Mouse (Mus musculus): ENCODE measurements around the gene Optn. TPM values are rescaled to one million over a fixed set of nuclear protein-coding genes. Genes with fewer than 3 reads are reported as not detected.

Optn gene
- total and polyA plus RNA-seq, 2 experiments = 13.3 to 70.8 TPM

DNA sequence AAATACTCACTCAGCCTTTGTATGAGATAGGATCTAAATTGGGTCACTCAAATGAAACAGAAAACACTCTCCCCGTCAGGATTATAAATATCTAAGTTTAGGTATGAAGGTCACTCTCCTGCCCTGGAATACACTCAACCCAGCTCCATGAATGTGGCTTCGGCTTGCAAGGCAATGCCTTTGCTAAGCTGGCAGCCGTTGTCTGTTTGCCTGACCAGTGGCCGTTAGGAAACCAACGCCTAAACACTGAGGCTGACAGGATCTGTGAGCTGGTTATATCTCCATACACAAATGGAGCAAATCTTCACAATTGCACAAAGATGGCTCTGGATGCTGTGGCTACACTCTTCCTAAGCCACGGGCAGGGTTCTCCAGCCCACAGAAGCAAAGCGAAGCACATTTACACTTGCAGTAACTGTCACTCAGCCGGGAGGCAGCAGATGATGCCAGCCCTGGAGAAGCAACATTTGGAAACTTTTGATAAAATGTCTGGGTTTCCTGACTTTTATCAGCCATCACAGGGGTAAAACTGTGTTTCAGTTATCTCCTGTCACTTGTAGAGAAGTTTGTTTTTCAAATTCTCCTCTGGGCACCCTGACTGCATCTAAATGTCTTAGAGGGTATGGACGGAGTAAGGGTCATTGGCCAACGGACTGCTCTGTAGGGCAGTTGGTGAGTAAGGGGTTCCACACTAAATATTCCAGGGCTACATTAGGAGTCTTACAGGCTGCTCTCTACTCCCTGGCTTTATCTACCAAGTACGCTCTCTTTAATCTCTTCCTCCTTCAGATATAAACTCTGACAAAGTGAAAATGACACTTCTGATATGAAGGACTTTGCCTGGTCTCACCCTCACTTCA lies 21.0 kb downstream of the Optn start:
- Histone ChIP-seq H3K9ac (ENCODE audit: low read depth, low read length) (no peak overlapping the region), H3K36me3 (ENCODE audit: control insufficient read depth, insufficient read depth, low read length) (peaks cover 69% of the 10 kb centered on the region)
- TF ChIP-seq POLR2A (IDR thresholded peaks at IDR 0.05; ENCODE audit: extremely low read depth, insufficient read depth, low read length) (no peak), CTCF (IDR thresholded peaks at IDR 0.05; ENCODE audit: low read depth, low read length) (no peak)

DNA sequence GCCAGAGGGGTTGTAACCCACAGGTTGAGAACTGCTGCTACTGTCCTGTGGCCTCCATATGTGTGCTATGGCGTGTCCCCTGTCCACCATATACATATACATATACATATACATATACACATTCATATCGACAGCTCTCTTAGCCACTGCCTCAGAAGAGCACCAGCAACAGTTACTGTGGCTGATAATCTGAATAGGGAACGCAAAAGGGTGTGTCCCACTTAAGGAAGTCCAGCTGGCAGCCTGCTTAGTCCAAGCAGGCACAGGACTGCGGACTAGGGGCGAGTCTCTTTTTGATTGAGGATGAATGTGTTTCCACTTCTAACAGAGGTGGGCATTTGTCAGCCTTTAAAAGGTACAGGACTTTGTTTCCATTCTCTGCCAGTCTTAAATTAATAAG lies 22.0 kb downstream of the Optn start:
- H3K79me2 ChIP-seq (ENCODE audit: control insufficient read depth, insufficient read depth, low read length) = no peaks in the 10 kb centered on the region
- peaks cover 10% of the 10 kb centered on the region for H3K4me1 ChIP-seq (ENCODE audit: control insufficient read depth, insufficient read depth, low read length)
- no peaks in the 10 kb centered on the region for H3K27me3 ChIP-seq (ENCODE audit: control insufficient read depth, insufficient read depth, low read length)
- no peak overlapping the region for H3K9ac ChIP-seq (ENCODE audit: low read depth, low read length)
- H3K27ac ChIP-seq (replicated peaks; ENCODE audit: insufficient read depth, low read depth, low read length) = no peak overlapping the region
- peaks cover 70% of the 10 kb centered on the region for H3K36me3 ChIP-seq (ENCODE audit: control insufficient read depth, insufficient read depth, low read length)
- TF ChIP-seq POLR2A (IDR thresholded peaks at IDR 0.05; ENCODE audit: extremely low read depth, insufficient read depth, low read length) = no peak
- TF ChIP-seq CTCF (IDR thresholded peaks at IDR 0.05; ENCODE audit: low read depth, low read length) = no peak
- no peak for DNase-seq (ENCODE audit: extremely low read depth, low read depth, low spot score)
- no peak overlapping the region for H3K4me3 ChIP-seq (ENCODE audit: insufficient read depth, low read depth, low read length)
- WGBS = 87% methylated on average over 5 of the region's 5 CpGs

More for the DNA sequence above, 21.0 kb downstream of the Optn start:
- DNase-seq (ENCODE audit: extremely low read depth, low read depth, low spot score) = peak; percentile 72
- H3K27ac ChIP-seq (replicated peaks; ENCODE audit: insufficient read depth, low read depth, low read length) = no peak overlapping the region
- peaks cover 7% of the 10 kb centered on the region for H3K4me1 ChIP-seq (ENCODE audit: control insufficient read depth, insufficient read depth, low read length)
- 55% methylated on average over 11 of the region's 11 CpGs for WGBS
- no peaks in the 10 kb centered on the region for H3K79me2 ChIP-seq (ENCODE audit: control insufficient read depth, insufficient read depth, low read length)
- H3K27me3 ChIP-seq (ENCODE audit: control insufficient read depth, insufficient read depth, low read length) = no peaks in the 10 kb centered on the region
- no peak overlapping the region for H3K4me3 ChIP-seq (ENCODE audit: insufficient read depth, low read depth, low read length)

DNA sequence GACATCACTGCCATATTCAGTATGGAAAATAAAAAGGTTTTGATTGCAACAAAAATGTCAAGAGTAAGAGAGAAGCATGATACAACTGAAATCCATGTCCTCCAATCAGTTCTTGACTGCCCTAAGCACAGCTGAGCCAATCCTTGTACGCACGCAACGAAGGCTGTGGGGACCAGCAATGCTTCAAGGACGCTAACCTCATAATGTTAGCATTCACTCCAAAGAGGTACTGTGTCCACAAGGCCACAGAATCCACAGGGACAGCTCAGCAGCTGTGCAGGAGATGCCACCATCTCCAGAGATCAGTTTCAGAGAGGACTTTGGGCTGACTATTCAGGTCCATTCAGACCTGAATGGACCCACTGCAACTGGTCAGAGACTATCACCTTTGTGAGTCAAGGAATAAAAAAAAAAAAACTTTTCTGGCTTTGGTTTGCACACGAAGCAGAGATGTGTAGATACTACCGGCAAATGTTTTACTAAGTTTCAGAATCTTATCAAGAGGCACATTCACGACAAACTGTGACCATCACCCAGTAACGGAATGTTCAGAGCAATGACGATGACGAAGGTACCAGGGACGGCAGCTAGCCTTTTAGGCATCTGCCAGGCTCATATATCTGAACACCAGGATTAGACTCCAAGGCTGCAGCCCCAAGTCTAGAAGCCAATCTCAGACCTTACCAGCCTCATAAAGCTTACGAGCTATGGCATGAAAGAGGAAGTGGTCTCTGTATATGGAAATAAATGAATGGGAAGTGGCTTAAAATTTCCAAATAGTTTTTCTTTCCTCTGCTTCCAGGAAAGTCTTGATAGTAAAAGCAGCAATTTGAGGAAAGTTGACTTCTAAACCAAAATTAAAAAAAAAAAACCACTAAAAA lies 23.3 kb downstream of the Optn start:
- H3K4me1 ChIP-seq (ENCODE audit: control insufficient read depth, insufficient read depth, low read length) = peaks cover 17% of the 10 kb centered on the region
- H3K27ac ChIP-seq (replicated peaks; ENCODE audit: insufficient read depth, low read depth, low read length) = no peak overlapping the region
- H3K9ac ChIP-seq (ENCODE audit: low read depth, low read length) = no peak overlapping the region
- peaks cover 63% of the 10 kb centered on the region for H3K36me3 ChIP-seq (ENCODE audit: control insufficient read depth, insufficient read depth, low read length)
- no peak for TF ChIP-seq CTCF (IDR thresholded peaks at IDR 0.05; ENCODE audit: low read depth, low read length)
- TF ChIP-seq POLR2A (IDR thresholded peaks at IDR 0.05; ENCODE audit: extremely low read depth, insufficient read depth, low read length) = no peak
- 94% methylated on average over 12 of the region's 12 CpGs for WGBS
- H3K79me2 ChIP-seq (ENCODE audit: control insufficient read depth, insufficient read depth, low read length) = no peaks in the 10 kb centered on the region
- H3K4me3 ChIP-seq (ENCODE audit: insufficient read depth, low read depth, low read length) = no peak overlapping the region
- H3K27me3 ChIP-seq (ENCODE audit: control insufficient read depth, insufficient read depth, low read length) = no peaks in the 10 kb centered on the region
- no peak for DNase-seq (ENCODE audit: extremely low read depth, low read depth, low spot score)

DNA sequence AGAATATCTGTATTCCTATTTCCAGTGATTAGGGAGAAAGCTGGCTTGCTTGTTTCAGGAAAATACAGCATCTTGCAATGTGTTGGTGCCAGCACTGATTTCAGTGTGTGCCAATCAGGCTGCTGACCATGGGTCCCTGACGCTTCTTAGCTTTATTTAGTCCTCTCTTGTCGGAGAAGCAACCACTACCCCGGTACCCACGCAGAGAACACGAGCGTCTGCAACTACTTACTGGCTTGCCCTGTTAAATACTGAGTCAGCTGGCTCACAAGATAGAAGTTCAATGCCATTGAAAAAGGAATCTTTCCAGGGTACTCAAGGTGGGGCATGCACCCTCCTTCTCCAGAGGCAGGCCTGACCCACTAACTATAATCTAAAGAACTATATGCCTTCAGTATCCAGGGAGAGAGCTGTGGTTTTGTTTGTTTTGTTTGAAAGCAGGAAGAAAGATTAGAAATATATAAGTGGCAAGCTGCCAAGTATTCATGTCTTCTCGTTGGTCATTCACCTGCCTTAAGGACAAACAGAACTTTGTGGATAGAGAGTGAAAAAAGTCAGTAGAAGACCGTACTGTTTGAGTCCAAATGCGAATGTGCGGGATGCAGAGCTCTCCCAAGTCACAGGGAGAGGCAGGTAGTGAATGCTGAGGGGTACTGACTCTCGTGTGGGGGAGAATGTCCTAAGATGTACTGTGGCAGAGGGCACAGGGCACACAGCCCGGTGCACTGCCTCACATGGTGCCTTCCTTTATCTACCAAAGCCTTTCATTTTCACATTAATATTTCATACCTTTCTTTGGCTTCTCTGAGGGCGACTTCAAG lies 24.3 kb downstream of the Optn start:
- H3K27me3 ChIP-seq (ENCODE audit: control insufficient read depth, insufficient read depth, low read length) = no peaks in the 10 kb centered on the region
- 75% methylated on average over 13 of the region's 13 CpGs for WGBS
- H3K27ac ChIP-seq (replicated peaks; ENCODE audit: insufficient read depth, low read depth, low read length) = no peak overlapping the region
- no peak overlapping the region for H3K4me3 ChIP-seq (ENCODE audit: insufficient read depth, low read depth, low read length)
- peaks cover 22% of the 10 kb centered on the region for H3K4me1 ChIP-seq (ENCODE audit: control insufficient read depth, insufficient read depth, low read length)
- H3K36me3 ChIP-seq (ENCODE audit: control insufficient read depth, insufficient read depth, low read length) = peaks cover 58% of the 10 kb centered on the region
- DNase-seq (ENCODE audit: extremely low read depth, low read depth, low spot score) = no peak
- no peaks in the 10 kb centered on the region; the same call in 1 of the 2 replicates for H3K79me2 ChIP-seq (ENCODE audit: control insufficient read depth, insufficient read depth, low read length)
- no peak overlapping the region for H3K9ac ChIP-seq (ENCODE audit: low read depth, low read length)
- TF ChIP-seq POLR2A (IDR thresholded peaks at IDR 0.05; ENCODE audit: extremely low read depth, insufficient read depth, low read length) (no peak), CTCF (IDR thresholded peaks at IDR 0.05; ENCODE audit: low read depth, low read length) (no peak)

DNA sequence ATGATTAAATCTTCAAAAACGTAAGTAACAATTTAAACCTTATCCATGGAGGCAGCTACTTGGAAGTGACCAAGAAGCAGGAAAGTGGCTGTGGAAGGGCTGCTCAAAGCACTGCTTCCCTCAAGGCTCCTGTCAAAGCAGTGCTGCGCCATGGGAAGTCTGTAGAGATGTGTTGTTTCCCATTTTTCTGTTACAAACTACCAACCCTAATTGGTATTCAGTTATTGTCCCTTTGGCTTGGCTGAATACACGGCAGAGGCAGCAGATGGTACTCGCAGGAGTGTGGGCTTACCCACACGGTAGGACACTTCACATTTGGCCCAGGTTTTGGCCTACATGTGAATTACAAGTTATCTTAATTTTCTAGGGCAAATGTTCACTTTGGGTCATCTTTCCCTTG lies 25.5 kb downstream of the Optn start:
- Histone ChIP-seq H3K4me1 (ENCODE audit: control insufficient read depth, insufficient read depth, low read length) (peaks cover 19% of the 10 kb centered on the region), H3K36me3 (ENCODE audit: control insufficient read depth, insufficient read depth, low read length) (peaks cover 59% of the 10 kb centered on the region), H3K4me3 (ENCODE audit: insufficient read depth, low read depth, low read length) (no peak overlapping the region), H3K27me3 (ENCODE audit: control insufficient read depth, insufficient read depth, low read length) (no peaks in the 10 kb centered on the region), H3K9ac (ENCODE audit: low read depth, low read length) (no peak overlapping the region), H3K79me2 (ENCODE audit: control insufficient read depth, insufficient read depth, low read length) (no peaks in the 10 kb centered on the region; the same call in 1 of the 2 replicates), H3K27ac (replicated peaks; ENCODE audit: insufficient read depth, low read depth, low read length) (peak overlapping the region; percentile 62)
- no peak for DNase-seq (ENCODE audit: extremely low read depth, low read depth, low spot score)
- TF ChIP-seq CTCF (IDR thresholded peaks at IDR 0.05; ENCODE audit: low read depth, low read length) (no peak), POLR2A (IDR thresholded peaks at IDR 0.05; ENCODE audit: extremely low read depth, insufficient read depth, low read length) (no peak)
- WGBS = 75% methylated on average over 5 of the region's 5 CpGs
